In the genomic region with DNA sequence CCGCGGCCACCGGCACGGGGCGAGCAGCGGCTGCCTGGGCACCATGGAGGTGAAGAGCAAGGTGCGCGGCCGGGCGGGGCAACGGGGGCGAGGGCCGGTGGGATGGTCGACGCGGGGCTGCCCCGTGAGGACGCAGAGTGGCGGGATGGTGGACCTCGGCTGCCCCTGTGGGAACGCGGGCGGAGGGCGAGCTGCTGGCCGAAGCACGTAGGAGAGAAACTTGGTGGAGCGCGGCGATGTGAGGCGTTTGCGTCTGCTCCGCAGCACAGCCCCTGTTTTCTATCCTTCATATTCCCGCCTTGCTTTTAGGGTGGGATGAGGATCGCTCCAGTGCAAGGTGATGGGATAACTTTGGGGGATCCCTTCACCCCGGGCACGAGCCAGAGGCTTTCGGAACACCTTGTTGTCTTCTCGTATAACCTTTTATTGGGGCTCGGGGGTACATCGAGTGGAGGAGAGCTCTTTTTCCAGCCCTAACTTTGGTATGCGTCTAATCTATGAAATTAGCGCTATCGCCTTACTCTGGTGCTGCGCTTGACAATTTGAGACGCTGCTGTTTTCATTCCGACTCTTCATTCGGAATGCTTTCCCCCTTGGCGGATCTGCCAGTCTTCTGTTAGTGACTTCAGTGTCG, we compare ENCODE assay signal across 8 mouse cellular contexts. TPM values are rescaled to one million over a fixed set of nuclear protein-coding genes. Genes with fewer than 3 reads are reported as not detected.
DNase-seq lines count a peak whose midpoint lies in the region; ATAC-seq and TF ChIP-seq lines count a peak whose summit lies in the region.

No protein-coding gene starts in this region.

- peak; percentile 17 for DNase-seq in gastrocnemius, postnatal 25 days
- DNase-seq in gastrocnemius, adult 8-10 months (ENCODE audit: low spot score in 2 of 2), result no peak
- no peak for DNase-seq in testis, postnatal 14 days (ENCODE audit: low spot score)
- DNase-seq in forelimb bud, embryonic 11.5 days (ENCODE audit: low read depth, low spot score), result peak; percentile 16
- DNase-seq in liver, embryonic 14.5 days (ENCODE audit: low read depth in 3 of 3, low spot score in 3 of 3), result no peak
- DNase-seq in cerebellum, adult 9-10 months, result no peak

- H3K27me3 ChIP-seq in testis, adult 2 months (ENCODE audit: control insufficient read depth, insufficient read depth, low read length), result no peaks in the 10 kb centered on the region
- peaks cover 17% of the 10 kb centered on the region for H3K27me3 ChIP-seq in liver, embryonic 14.5 days (ENCODE audit: control insufficient read depth, insufficient read depth, low read length)
- no peaks in the 10 kb centered on the region for H3K27me3 ChIP-seq in small intestine, adult 2 months (ENCODE audit: control insufficient read depth, insufficient read depth, low read length)

- peak overlapping the region; percentile 97 for H3K4me2 ChIP-seq in liver, embryonic 14.5 days (ENCODE audit: low read depth)

- peak overlapping the region; percentile 85 for H3K27ac ChIP-seq in testis, adult 2 months (ENCODE audit: control insufficient read depth, insufficient read depth, low read depth, low read length)
- H3K27ac ChIP-seq in liver, embryonic 14.5 days, result peak overlapping the region; percentile 19; the same call in 1 of the 2 replicates
- H3K27ac ChIP-seq in small intestine, adult 2 months (ENCODE audit: insufficient read depth, low read depth, low read length), result peak overlapping the region; percentile 73

- ATAC-seq in liver, embryonic 14.5 days (ENCODE audit: insufficient read depth), result no peak

- no peaks in the 10 kb centered on the region for H3K36me3 ChIP-seq in testis, adult 2 months (ENCODE audit: control insufficient read depth, insufficient read depth, low read length)
- no peaks in the 10 kb centered on the region for H3K36me3 ChIP-seq in liver, embryonic 14.5 days (replicated peaks; ENCODE audit: control insufficient read depth, insufficient read depth, low read depth)
- H3K36me3 ChIP-seq in small intestine, adult 2 months (ENCODE audit: control insufficient read depth, insufficient read depth, low read length), result no peaks in the 10 kb centered on the region

- peak overlapping the region; percentile 70 for H3K9ac ChIP-seq in liver, embryonic 14.5 days (replicated peaks)

- no peak for TF ChIP-seq POLR2A in testis, adult 2 months (IDR thresholded peaks at IDR 0.05; ENCODE audit: control insufficient read depth, low read depth, low read length)
- TF ChIP-seq POLR2A in small intestine, adult 2 months (IDR thresholded peaks at IDR 0.05; ENCODE audit: low read depth, low read length), result no peak

- H3K9me3 ChIP-seq in liver, embryonic 14.5 days (ENCODE audit: control insufficient read depth, low read length), result no peaks in the 10 kb centered on the region

- under 1% methylated on average over 48 of the region's 49 CpGs for WGBS in liver, embryonic 14.5 days (ENCODE audit: insufficient replicate concordance)
- under 1% methylated on average over 49 of the region's 49 CpGs for WGBS in small intestine, adult 2 months

- peak overlapping the region; percentile 96 for H3K4me3 ChIP-seq in testis, adult 2 months (ENCODE audit: control insufficient read depth, low read depth, low read length)
- H3K4me3 ChIP-seq in liver, embryonic 14.5 days (ENCODE audit: insufficient read depth in 1 of 2, low read depth in 2 of 2, low read length in 2 of 2), result peak overlapping the region; percentile 60 to 67
- peak overlapping the region; percentile 92 for H3K4me3 ChIP-seq in small intestine, adult 2 months (ENCODE audit: low read depth, low read length)

- peaks cover 21% of the 10 kb centered on the region for H3K4me1 ChIP-seq in testis, adult 2 months (ENCODE audit: control insufficient read depth, insufficient read depth, low read length)
- H3K4me1 ChIP-seq in liver, embryonic 14.5 days (replicated peaks; ENCODE audit: control insufficient read depth in 2 of 2, insufficient read depth in 2 of 2, low read length in 1 of 2), result peaks cover 0 to 18% of the 10 kb centered on the region in 2 experiments; a peak in 3 of 4 replicates
- H3K4me1 ChIP-seq in small intestine, adult 2 months (ENCODE audit: control insufficient read depth, insufficient read depth, insufficient read length, low read length), result peaks cover 27% of the 10 kb centered on the region

- no peak for TF ChIP-seq EP300 in liver, embryonic 14.5 days (IDR thresholded peaks at IDR 0.05; ENCODE audit: low read depth)

- no peak for TF ChIP-seq CTCF in testis, adult 2 months (IDR thresholded peaks at IDR 0.05; ENCODE audit: control insufficient read depth, insufficient read depth, insufficient replicate concordance, low read depth, low read length)
- TF ChIP-seq CTCF in liver, embryonic 14.5 days (IDR thresholded peaks at IDR 0.05; ENCODE audit: low read depth), result no peak
- no peak for TF ChIP-seq CTCF in small intestine, adult 2 months (IDR thresholded peaks at IDR 0.05; ENCODE audit: extremely low read depth, insufficient read length, insufficient replicate concordance, low read depth, low read length)

RNA-seq across cellular contexts. Expression of gene Pard6b, which starts 0.6 kb away (rescaled TPM):
- under 1 TPM; 0.43 to 0.62 TPM for total RNA-seq in gastrocnemius, postnatal 25 days (2021)
- total RNA-seq in gastrocnemius, adult 8-10 months (2022), result 1 to 10 TPM in 3 of 4 experiments, under 1 TPM in 1; 0.73 to 1.8 (median 1.2) TPM
- 5.8 and 6.9 TPM in 2 replicates for polyA plus RNA-seq in testis, adult 2 months (2012; rRNA removed)
- 1.9 and 2.2 TPM in 2 replicates for polyA plus RNA-seq in liver, embryonic 14.5 days (2012; rRNA removed)
- 1.8 and 2.3 TPM in 2 replicates for polyA plus RNA-seq in liver, embryonic 14.5 days (2014; fragmentation: Nextera tagmentation; extraction: Ambion mirVana)
- polyA plus RNA-seq in small intestine, adult 2 months (2012; rRNA removed), result 18.2 and 55.5 TPM in 2 replicates

Comparison
In these comparisons a context has a peak if more than half of its experiments do, and no peak if none do; other contexts are left out.
1. DNase-seq: peak in gastrocnemius, postnatal 25 days (single experiment) and forelimb bud, embryonic 11.5 days (single experiment); none in gastrocnemius, adult 8-10 months (0 of 2), testis, postnatal 14 days (single experiment), liver, embryonic 14.5 days (0 of 3) and cerebellum, adult 9-10 months (single experiment).
2. H3K27ac ChIP-seq: peak in every context shown above with its lines; median percentile 85 in testis, adult 2 months; 73 in small intestine, adult 2 months; 19 in liver, embryonic 14.5 days.
3. Peak in every context shown above with its lines, with median percentiles within 50 percentile points of each other: H3K4me3 ChIP-seq.